Mouse (Mus musculus): ENCODE measurements around the gene Fau. TPM values are rescaled to one million over a fixed set of nuclear protein-coding genes. Genes with fewer than 3 reads are reported as not detected.

Fau gene
- total and polyA plus RNA-seq, 3 experiments, result 2,413 to 2,967 TPM; not detected in 1

DNA sequence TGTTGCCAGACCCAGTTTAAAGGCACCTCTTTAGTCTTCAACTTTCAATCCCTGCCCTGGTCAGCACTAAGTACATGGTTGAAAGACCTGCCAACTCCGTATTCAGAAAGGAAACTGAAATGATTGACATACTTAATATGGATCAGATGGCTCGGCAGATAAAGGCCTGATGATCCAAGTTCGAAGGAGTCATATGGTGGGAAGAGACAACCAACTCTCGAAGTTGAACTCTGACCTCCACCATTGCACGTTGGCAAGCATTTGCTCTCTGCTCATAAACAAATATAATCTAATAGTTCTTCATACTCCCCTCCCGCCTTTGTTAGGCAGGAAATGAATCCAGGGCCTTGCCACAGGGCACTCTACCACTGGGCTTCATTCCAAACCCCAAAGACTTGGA lies 28.7 kb upstream of the Fau start:
- TF ChIP-seq SIN3A (IDR thresholded peaks at IDR 0.05; ENCODE audit: low read length) (no peak), MEF2A (IDR thresholded peaks at IDR 0.05; ENCODE audit: extremely low read depth, insufficient replicate concordance, low read depth, low read length, poor library complexity, severe bottlenecking) (no peak), POLR2AphosphoS2 (IDR thresholded peaks at IDR 0.05; ENCODE audit: low read length) (no peak), CHD1 (IDR thresholded peaks at IDR 0.05; ENCODE audit: low read depth, low read length) (no peak), RAD21 (IDR thresholded peaks at IDR 0.05; ENCODE audit: low read depth, low read length) (no peak), MAZ (IDR thresholded peaks at IDR 0.05; ENCODE audit: low read depth, low read length) (no peak), JUND (IDR thresholded peaks at IDR 0.05; ENCODE audit: low read depth, low read length) (no peak), UBTF (IDR thresholded peaks at IDR 0.05; ENCODE audit: borderline replicate concordance, insufficient read depth, low read depth, low read length) (no peak), ZKSCAN1 (IDR thresholded peaks at IDR 0.05; ENCODE audit: low read depth, low read length) (no peak), GATA1 (IDR thresholded peaks at IDR 0.05; ENCODE audit: low read depth, low read length) (no peak), ZC3H11A (IDR thresholded peaks at IDR 0.05; ENCODE audit: low read depth, low read length) (no peak), TAL1 (IDR thresholded peaks at IDR 0.05; ENCODE audit: low read length) (no peak), GABPA (IDR thresholded peaks at IDR 0.05; ENCODE audit: low read depth, low read length) (no peak), MYB (IDR thresholded peaks at IDR 0.05; ENCODE audit: low read depth, low read length) (no peak), USF2 (IDR thresholded peaks at IDR 0.05; ENCODE audit: borderline replicate concordance in 1 of 2, insufficient read depth in 1 of 2, low read depth in 1 of 2, low read length in 2 of 2) (no peak), E2F4 (IDR thresholded peaks at IDR 0.05; ENCODE audit: borderline replicate concordance, low read depth, low read length) (no peak)
- no peak for DNase-seq (ENCODE audit: low read depth, low spot score)

GRCm38 (mm10) chr19:6029426-6029825 lies 28.2 kb upstream of the Fau start:
- H3K36me3 ChIP-seq (ENCODE audit: control insufficient read depth in 1 of 2, insufficient read depth in 2 of 2, low read length in 2 of 2), result peaks cover 0 to 4% of the 10 kb centered on the region in 2 experiments; a peak in 1 of 4 replicates
- peaks cover 0 to 10% of the 10 kb centered on the region in 2 experiments; a peak in 3 of 4 replicates for H3K4me1 ChIP-seq (ENCODE audit: control insufficient read depth in 1 of 2, insufficient read depth in 2 of 2, low read length in 2 of 2)
- no peak overlapping the region for H3K9ac ChIP-seq (ENCODE audit: control insufficient read depth, low read depth, low read length, poor library complexity, severe bottlenecking)
- DNase-seq (ENCODE audit: low read depth, low spot score), result no peak
- no peak for TF ChIP-seq USF2 (IDR thresholded peaks at IDR 0.05; ENCODE audit: borderline replicate concordance in 1 of 2, insufficient read depth in 1 of 2, low read depth in 1 of 2, low read length in 2 of 2)
- no peak for TF ChIP-seq BHLHE40 (IDR thresholded peaks at IDR 0.05; ENCODE audit: borderline replicate concordance, low read depth, low read length)
- no peak for TF ChIP-seq ETS1 (IDR thresholded peaks at IDR 0.05; ENCODE audit: low read depth, low read length)
- no peak for TF ChIP-seq JUND (IDR thresholded peaks at IDR 0.05; ENCODE audit: low read depth, low read length)
- no peak for TF ChIP-seq RCOR1 (IDR thresholded peaks at IDR 0.05; ENCODE audit: low read depth, low read length)
- TF ChIP-seq KAT2A (conservative IDR thresholded peaks at IDR 0.05; ENCODE audit: low read depth, low read length), result no peak
- TF ChIP-seq MAX (IDR thresholded peaks at IDR 0.05; ENCODE audit: low read length), result no peak
- TF ChIP-seq POLR2AphosphoS2 (IDR thresholded peaks at IDR 0.05; ENCODE audit: low read length), result no peak
- TF ChIP-seq MYB (IDR thresholded peaks at IDR 0.05; ENCODE audit: low read depth, low read length), result no peak
- TF ChIP-seq MAFK (IDR thresholded peaks at IDR 0.05; ENCODE audit: borderline replicate concordance, low read depth, low read length), result no peak
- no peak for TF ChIP-seq CHD1 (IDR thresholded peaks at IDR 0.05; ENCODE audit: low read depth, low read length)
- TF ChIP-seq CTCF (IDR thresholded peaks at IDR 0.05 in 2 of 3, conservative IDR thresholded peaks at IDR 0.05 in 1 of 3; ENCODE audit: control insufficient read depth in 1 of 3, insufficient read depth in 1 of 3, low read depth in 2 of 3, low read length in 3 of 3, poor library complexity in 1 of 3, severe bottlenecking in 1 of 3), result no peak
- TF ChIP-seq ZMIZ1 (IDR thresholded peaks at IDR 0.05; ENCODE audit: low read depth, low read length), result no peak
- TF ChIP-seq GABPA (IDR thresholded peaks at IDR 0.05; ENCODE audit: low read depth, low read length), result no peak
- TF ChIP-seq MYC (IDR thresholded peaks at IDR 0.05; ENCODE audit: low read depth, low read length), result no peak
- peaks cover 2% of the 10 kb centered on the region in 2 experiments; a peak in 3 of 4 replicates for H3K27me3 ChIP-seq (ENCODE audit: control insufficient read depth in 1 of 2, insufficient read depth in 2 of 2, low read length in 2 of 2)
- no peak overlapping the region for H3K4me3 ChIP-seq (ENCODE audit: control insufficient read depth in 1 of 2, insufficient read depth in 1 of 2, low read depth in 2 of 2, low read length in 2 of 2)
- H3K79me2 ChIP-seq (ENCODE audit: control insufficient read depth, insufficient read depth, low read length, poor library complexity), result no peaks in the 10 kb centered on the region
- H3K9me3 ChIP-seq (replicated peaks; ENCODE audit: insufficient read depth, low read length), result no peaks in the 10 kb centered on the region
- H3K27ac ChIP-seq (ENCODE audit: control insufficient read depth, low read depth, low read length), result no peak overlapping the region

More for the DNA sequence above, 28.7 kb upstream of the Fau start:
- Histone ChIP-seq H3K36me3 (ENCODE audit: control insufficient read depth in 1 of 2, insufficient read depth in 2 of 2, low read length in 2 of 2) (peaks cover 0 to 4% of the 10 kb centered on the region in 2 experiments; a peak in 1 of 4 replicates), H3K9ac (ENCODE audit: control insufficient read depth, low read depth, low read length, poor library complexity, severe bottlenecking) (no peak overlapping the region), H3K27ac (ENCODE audit: control insufficient read depth, low read depth, low read length) (no peak overlapping the region), H3K27me3 (ENCODE audit: control insufficient read depth in 1 of 2, insufficient read depth in 2 of 2, low read length in 2 of 2) (peaks cover 2% of the 10 kb centered on the region in 2 experiments; a peak in 3 of 4 replicates), H3K9me3 (replicated peaks; ENCODE audit: insufficient read depth, low read length) (no peaks in the 10 kb centered on the region), H3K4me3 (ENCODE audit: control insufficient read depth in 1 of 2, insufficient read depth in 1 of 2, low read depth in 2 of 2, low read length in 2 of 2) (no peak overlapping the region), H3K79me2 (ENCODE audit: control insufficient read depth, insufficient read depth, low read length, poor library complexity) (no peaks in the 10 kb centered on the region), H3K4me1 (ENCODE audit: control insufficient read depth in 1 of 2, insufficient read depth in 2 of 2, low read length in 2 of 2) (peaks cover 0 to 10% of the 10 kb centered on the region in 2 experiments; a peak in 3 of 4 replicates)
